Mouse (Mus musculus): ENCODE data around the gene Apobec3. TPM values are rescaled to one million over a fixed set of nuclear protein-coding genes. Genes with fewer than 3 reads are reported as not detected.

The Apobec3 gene
- polyA plus RNA-seq, 1 experiment, result 140 TPM

GRCm38 (mm10) chr15:79911339-79911738 lies 19.9 kb downstream of the Apobec3 start:
- H3K27ac ChIP-seq (ENCODE audit: control insufficient read depth, insufficient read depth, low read depth, low read length, poor library complexity), result no peak overlapping the region
- TF ChIP-seq POLR2A (IDR thresholded peaks at IDR 0.05; ENCODE audit: borderline replicate concordance, control insufficient read depth, low read depth, low read length) (no peak), CTCF (IDR thresholded peaks at IDR 0.05; ENCODE audit: control insufficient read depth, insufficient read depth, low read length) (no peak)
- H3K4me1 ChIP-seq (ENCODE audit: control insufficient read depth, insufficient read depth, low read length), result no peaks in the 10 kb centered on the region
- WGBS, result 91% methylated on average over 8 of the region's 8 CpGs
- no peak overlapping the region for H3K4me3 ChIP-seq (replicated peaks; ENCODE audit: control insufficient read depth, low read depth, low read length)

GRCm38 (mm10) chr15:79913761-79914346 lies 22.4 kb downstream of the Apobec3 start:
- Histone ChIP-seq H3K4me1 (ENCODE audit: control insufficient read depth, insufficient read depth, low read length) (no peaks in the 10 kb centered on the region), H3K27ac (ENCODE audit: control insufficient read depth, insufficient read depth, low read depth, low read length, poor library complexity) (peak overlapping the region; percentile 12; the same call in 1 of the 2 replicates), H3K4me3 (replicated peaks; ENCODE audit: control insufficient read depth, low read depth, low read length) (no peak overlapping the region)
- 81% methylated on average over 6 of the region's 6 CpGs for WGBS
- TF ChIP-seq CTCF (IDR thresholded peaks at IDR 0.05; ENCODE audit: control insufficient read depth, insufficient read depth, low read length) (no peak), POLR2A (IDR thresholded peaks at IDR 0.05; ENCODE audit: borderline replicate concordance, control insufficient read depth, low read depth, low read length) (no peak)

DNA sequence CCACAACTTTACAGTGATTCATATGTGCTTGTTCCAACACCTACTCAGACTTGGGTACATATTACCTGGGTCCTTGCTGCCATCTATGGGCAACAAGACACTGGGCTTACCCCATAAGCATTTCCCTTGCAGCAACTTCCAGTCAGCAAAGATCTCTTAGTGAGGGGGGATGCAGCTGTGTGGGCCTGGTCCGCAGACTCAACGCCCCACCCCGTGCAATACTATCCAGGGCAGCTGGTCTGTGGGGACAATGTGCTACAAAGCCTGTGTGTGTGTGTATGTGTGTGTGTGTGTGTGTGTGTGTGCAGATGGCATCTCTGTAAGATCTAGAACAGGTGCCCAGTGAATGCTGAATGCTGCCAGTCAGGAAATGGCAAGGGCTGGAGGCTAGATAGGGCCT lies 22.9 kb downstream of the Apobec3 start:
- TF ChIP-seq CTCF (IDR thresholded peaks at IDR 0.05; ENCODE audit: control insufficient read depth, insufficient read depth, low read length), result no peak
- TF ChIP-seq POLR2A (IDR thresholded peaks at IDR 0.05; ENCODE audit: borderline replicate concordance, control insufficient read depth, low read depth, low read length), result peak; percentile 16; the same call in 1 of the 2 replicates
- H3K27ac ChIP-seq (ENCODE audit: control insufficient read depth, insufficient read depth, low read depth, low read length, poor library complexity), result no peak overlapping the region
- H3K4me1 ChIP-seq (ENCODE audit: control insufficient read depth, insufficient read depth, low read length), result no peaks in the 10 kb centered on the region
- 62% methylated on average over 3 of the region's 3 CpGs for WGBS
- no peak overlapping the region for H3K4me3 ChIP-seq (replicated peaks; ENCODE audit: control insufficient read depth, low read depth, low read length)

DNA sequence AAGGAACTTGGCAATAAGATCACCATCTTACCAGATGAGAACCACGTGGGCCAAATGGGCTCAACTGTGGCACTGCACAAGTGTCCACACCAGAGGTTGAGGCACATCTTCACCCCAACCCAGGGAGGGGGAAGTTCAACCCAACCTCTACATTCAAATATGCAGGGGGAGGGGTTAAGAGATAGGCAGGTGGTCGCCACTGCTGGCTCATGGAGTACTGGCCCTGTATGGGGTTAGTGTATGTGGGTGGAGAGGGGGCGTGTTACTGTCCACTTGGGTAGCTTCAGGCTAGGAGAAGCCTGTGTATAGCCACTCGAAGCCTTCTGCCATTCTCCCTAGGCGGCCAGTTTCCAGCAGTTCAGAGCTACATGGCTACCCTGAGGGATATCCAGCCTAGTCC lies 24.7 kb downstream of the Apobec3 start:
- WGBS, result 61% methylated on average over 5 of the region's 5 CpGs
- Histone ChIP-seq H3K4me3 (replicated peaks; ENCODE audit: control insufficient read depth, low read depth, low read length) (no peak overlapping the region), H3K4me1 (ENCODE audit: control insufficient read depth, insufficient read depth, low read length) (no peaks in the 10 kb centered on the region), H3K27ac (ENCODE audit: control insufficient read depth, insufficient read depth, low read depth, low read length, poor library complexity) (no peak overlapping the region)
- TF ChIP-seq POLR2A (IDR thresholded peaks at IDR 0.05; ENCODE audit: borderline replicate concordance, control insufficient read depth, low read depth, low read length) (no peak), CTCF (IDR thresholded peaks at IDR 0.05; ENCODE audit: control insufficient read depth, insufficient read depth, low read length) (no peak)

DNA sequence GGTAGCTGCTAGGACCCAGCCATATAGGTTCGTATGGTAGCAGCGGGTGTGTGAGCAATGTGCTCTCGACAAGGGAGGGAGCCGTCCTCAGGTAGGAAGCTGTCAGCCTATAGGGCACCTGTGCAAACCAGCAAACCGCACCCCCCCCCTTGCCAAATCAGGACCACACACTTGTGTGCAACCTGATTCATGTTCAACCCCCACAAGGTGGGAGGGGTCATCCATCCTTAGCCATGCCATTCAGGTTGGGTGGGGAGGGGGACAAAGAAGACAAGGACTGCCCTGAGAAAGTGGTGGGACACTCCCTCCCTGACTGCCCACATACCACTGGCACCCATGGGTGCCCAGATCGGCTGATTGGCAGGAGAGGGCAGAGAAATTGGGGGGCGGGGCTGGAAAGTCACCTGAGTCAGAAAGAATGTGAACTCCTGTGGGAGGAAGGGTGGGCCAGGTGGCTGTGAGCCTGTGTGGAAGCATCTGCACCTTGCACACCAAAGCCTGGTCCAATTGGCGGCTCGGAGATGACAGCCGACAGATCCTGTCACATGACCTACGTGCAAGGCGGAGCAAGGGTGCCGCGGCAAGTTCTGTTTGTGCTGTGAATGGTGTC lies 25.8 kb downstream of the Apobec3 start:
- WGBS, result 85% methylated on average over 14 of the region's 14 CpGs
- Histone ChIP-seq H3K27ac (ENCODE audit: control insufficient read depth, insufficient read depth, low read depth, low read length, poor library complexity) (no peak overlapping the region; the same call in 1 of the 2 replicates), H3K4me1 (ENCODE audit: control insufficient read depth, insufficient read depth, low read length) (no peaks in the 10 kb centered on the region), H3K4me3 (replicated peaks; ENCODE audit: control insufficient read depth, low read depth, low read length) (no peak overlapping the region)
- TF ChIP-seq CTCF (IDR thresholded peaks at IDR 0.05; ENCODE audit: control insufficient read depth, insufficient read depth, low read length) (no peak), POLR2A (IDR thresholded peaks at IDR 0.05; ENCODE audit: borderline replicate concordance, control insufficient read depth, low read depth, low read length) (no peak)

GRCm38 (mm10) chr15:79918485-79918884 lies 27.0 kb downstream of the Apobec3 start:
- WGBS, result 91% methylated on average over 16 of the region's 16 CpGs
- no peak overlapping the region for H3K4me3 ChIP-seq (replicated peaks; ENCODE audit: control insufficient read depth, low read depth, low read length)
- TF ChIP-seq POLR2A (IDR thresholded peaks at IDR 0.05; ENCODE audit: borderline replicate concordance, control insufficient read depth, low read depth, low read length) (no peak), CTCF (IDR thresholded peaks at IDR 0.05; ENCODE audit: control insufficient read depth, insufficient read depth, low read length) (no peak)
- H3K4me1 ChIP-seq (ENCODE audit: control insufficient read depth, insufficient read depth, low read length), result no peaks in the 10 kb centered on the region
- H3K27ac ChIP-seq (ENCODE audit: control insufficient read depth, insufficient read depth, low read depth, low read length, poor library complexity), result no peak overlapping the region

DNA sequence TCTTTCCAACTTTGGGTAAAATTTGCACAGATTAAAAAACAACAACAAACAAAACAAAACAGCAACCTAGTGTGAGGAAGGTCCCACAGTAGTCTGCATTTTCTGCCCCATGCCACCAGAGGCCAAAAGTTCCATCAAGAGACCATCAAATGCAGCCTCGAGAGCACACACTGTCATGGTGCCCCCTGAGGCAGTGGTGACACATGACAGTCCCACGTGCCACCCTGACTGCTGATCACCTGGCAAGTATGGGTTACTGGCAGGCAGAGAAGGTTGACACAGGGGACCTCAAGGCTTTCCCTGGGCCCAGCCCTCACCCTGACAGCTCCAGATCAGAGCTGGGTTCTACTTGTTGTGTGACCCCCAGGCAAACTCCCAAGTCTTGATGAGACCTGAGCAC lies 28.3 kb downstream of the Apobec3 start:
- no peak for TF ChIP-seq POLR2A (IDR thresholded peaks at IDR 0.05; ENCODE audit: borderline replicate concordance, control insufficient read depth, low read depth, low read length)
- no peak for TF ChIP-seq CTCF (IDR thresholded peaks at IDR 0.05; ENCODE audit: control insufficient read depth, insufficient read depth, low read length)
- 47% methylated on average over 2 of the region's 2 CpGs for WGBS
- Histone ChIP-seq H3K4me3 (replicated peaks; ENCODE audit: control insufficient read depth, low read depth, low read length) (no peak overlapping the region), H3K4me1 (ENCODE audit: control insufficient read depth, insufficient read depth, low read length) (no peaks in the 10 kb centered on the region), H3K27ac (ENCODE audit: control insufficient read depth, insufficient read depth, low read depth, low read length, poor library complexity) (no peak overlapping the region)

GRCm38 (mm10) chr15:79926856-79927416 lies 35.5 kb downstream of the Apobec3 start:
- H3K27ac ChIP-seq (ENCODE audit: control insufficient read depth, insufficient read depth, low read depth, low read length, poor library complexity), result peak overlapping the region; percentile 94
- H3K4me1 ChIP-seq (ENCODE audit: control insufficient read depth, insufficient read depth, low read length), result no peaks in the 10 kb centered on the region; the same call in 1 of the 2 replicates
- 72% methylated on average over 11 of the region's 11 CpGs for WGBS
- H3K4me3 ChIP-seq (replicated peaks; ENCODE audit: control insufficient read depth, low read depth, low read length), result peak overlapping the region; percentile 67
- TF ChIP-seq POLR2A (IDR thresholded peaks at IDR 0.05; ENCODE audit: borderline replicate concordance, control insufficient read depth, low read depth, low read length), result no peak
- TF ChIP-seq CTCF (IDR thresholded peaks at IDR 0.05; ENCODE audit: control insufficient read depth, insufficient read depth, low read length), result no peak

Data from bone marrow, adult 2 months (tissue).